ENCODE assay signal across 15 mouse cellular contexts in the genomic region with DNA sequence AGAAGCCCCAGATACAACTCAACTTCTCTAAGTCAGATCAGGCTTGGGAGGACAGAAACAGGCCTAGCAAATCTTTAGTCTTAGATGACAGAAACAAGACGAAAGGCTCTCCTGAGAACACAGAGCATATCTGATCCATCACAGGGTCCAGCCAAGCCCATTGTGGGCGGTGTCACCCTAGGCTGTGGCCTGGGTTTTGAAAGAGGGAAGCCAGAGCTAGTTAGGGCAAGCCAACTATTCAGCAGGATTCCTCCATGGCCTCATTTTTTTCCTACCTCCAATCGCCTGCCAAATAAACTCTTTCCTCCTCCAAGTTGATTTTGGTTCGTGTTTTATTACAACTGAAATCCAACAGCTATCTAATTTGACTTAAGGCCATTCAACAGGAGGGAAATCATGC. TPM values are rescaled to one million over a fixed set of nuclear protein-coding genes. Genes with fewer than 3 reads are reported as not detected.
DNase-seq lines count a peak whose midpoint lies in the region; ATAC-seq and TF ChIP-seq lines count a peak whose summit lies in the region.
"Had no signal": no experiment of that assay in that cellular context is flagged by ENCODE, and none has a peak within 500 bp of the region (broad histone marks: within the 10 kb centered on the region; RNA-seq: fewer than 3 reads in every experiment).

No protein-coding gene starts in this region.

- no peak for ATAC-seq in heart, embryonic 11.5 days (replicated peaks; ENCODE audit: insufficient number of reproducible peaks, low FRiP score, low TSS enrichment)
- no peak for ATAC-seq in liver, postnatal 0 days
- no peak for ATAC-seq in stomach, embryonic 14.5 days (ENCODE audit: insufficient number of reproducible peaks, insufficient read depth, low FRiP score, low read depth)
- ATAC-seq: CD4-positive, CD25-positive, alpha-beta regulatory T cell, adult 4 months had no signal

- H3K27ac ChIP-seq in heart, embryonic 11.5 days (ENCODE audit: low read depth, low read length): no peak overlapping the region
- no peak overlapping the region for H3K27ac ChIP-seq in liver, adult 2 months (replicated peaks; ENCODE audit: insufficient read depth, low read depth, low read length)
- H3K27ac ChIP-seq in liver, postnatal 0 days (ENCODE audit: low read depth): no peak overlapping the region
- peak overlapping the region; percentile 53; the same call in 1 of the 2 replicates for H3K27ac ChIP-seq in cortical plate, adult 2 months (ENCODE audit: insufficient read depth, low read length)
- H3K27ac ChIP-seq in stomach, embryonic 14.5 days (ENCODE audit: low read length): peak overlapping the region; percentile 39; the same call in 1 of the 2 replicates
- H3K27ac ChIP-seq in thymus, adult 2 months (ENCODE audit: control insufficient read depth, insufficient read depth, low read length): no peak overlapping the region
- H3K27ac ChIP-seq: forebrain, embryonic 12.5 days; heart, embryonic 15.5 days; macrophage had no signal

- H3K36me3 ChIP-seq in heart, embryonic 11.5 days (ENCODE audit: control insufficient read depth, insufficient read depth, low read length): no peaks in the 10 kb centered on the region
- H3K36me3 ChIP-seq in liver, adult 2 months (ENCODE audit: control insufficient read depth, insufficient read depth, low read length): no peaks in the 10 kb centered on the region; the same call in 1 of the 2 replicates
- no peaks in the 10 kb centered on the region for H3K36me3 ChIP-seq in liver, postnatal 0 days (replicated peaks; ENCODE audit: insufficient read depth, low read length)
- H3K36me3 ChIP-seq in stomach, embryonic 14.5 days (ENCODE audit: control insufficient read depth, insufficient read depth, low read length): no peaks in the 10 kb centered on the region
- no peaks in the 10 kb centered on the region for H3K36me3 ChIP-seq in thymus, adult 2 months (ENCODE audit: control insufficient read depth, insufficient read depth, low read length)
- H3K36me3 ChIP-seq: heart, embryonic 15.5 days had no signal

- H3K4me1 ChIP-seq in heart, embryonic 11.5 days (ENCODE audit: control insufficient read depth, insufficient read depth, low read length): no peaks in the 10 kb centered on the region
- peaks cover 3% of the 10 kb centered on the region; the same call in 1 of the 2 replicates for H3K4me1 ChIP-seq in liver, adult 2 months (ENCODE audit: control insufficient read depth, insufficient read depth, low read length)
- no peaks in the 10 kb centered on the region for H3K4me1 ChIP-seq in liver, postnatal 0 days (ENCODE audit: insufficient read depth)
- H3K4me1 ChIP-seq in cortical plate, adult 2 months (ENCODE audit: control insufficient read depth, insufficient read depth, low read length): no peaks in the 10 kb centered on the region; the same call in 1 of the 2 replicates
- no peaks in the 10 kb centered on the region for H3K4me1 ChIP-seq in stomach, embryonic 14.5 days (ENCODE audit: control insufficient read depth, insufficient read depth, low read length)
- H3K4me1 ChIP-seq in thymus, adult 2 months (replicated peaks; ENCODE audit: control insufficient read depth, insufficient read depth, low read length): no peaks in the 10 kb centered on the region
- H3K4me1 ChIP-seq: forebrain, embryonic 12.5 days; heart, embryonic 15.5 days had no signal

- no peaks in the 10 kb centered on the region for H3K79me2 ChIP-seq in liver, adult 2 months (ENCODE audit: control insufficient read depth, insufficient read depth, low read length)

- WGBS in heart, embryonic 11.5 days (ENCODE audit: insufficient replicate concordance): 75% methylated on average over 4 of the region's 4 CpGs
- 46% methylated on average over 4 of the region's 4 CpGs for WGBS in liver, adult 2 months
- WGBS in liver, postnatal 0 days (ENCODE audit: insufficient replicate concordance): 63% methylated on average over 4 of the region's 4 CpGs
- WGBS in stomach, embryonic 14.5 days: 68% methylated on average over 4 of the region's 4 CpGs
- 94% methylated on average over 4 of the region's 4 CpGs for WGBS in thymus, adult 2 months

- no peak for TF ChIP-seq EP300 in liver, postnatal 0 days (IDR thresholded peaks at IDR 0.05; ENCODE audit: low read depth)

- no peaks in the 10 kb centered on the region for H3K27me3 ChIP-seq in heart, embryonic 11.5 days (ENCODE audit: control insufficient read depth, insufficient read depth, low read length)
- no peaks in the 10 kb centered on the region for H3K27me3 ChIP-seq in liver, adult 2 months (ENCODE audit: control insufficient read depth, insufficient read depth, low read length)
- no peaks in the 10 kb centered on the region for H3K27me3 ChIP-seq in liver, postnatal 0 days (ENCODE audit: insufficient read depth, low read length)
- no peaks in the 10 kb centered on the region for H3K27me3 ChIP-seq in stomach, embryonic 14.5 days (ENCODE audit: control insufficient read depth, insufficient read depth, low read length)
- H3K27me3 ChIP-seq in thymus, adult 2 months (ENCODE audit: control insufficient read depth, insufficient read depth, low read length): no peaks in the 10 kb centered on the region
- H3K27me3 ChIP-seq: forebrain, embryonic 12.5 days; heart, embryonic 15.5 days had no signal

- no peak overlapping the region for H3K9ac ChIP-seq in heart, embryonic 11.5 days (ENCODE audit: low read depth, low read length)
- no peak overlapping the region for H3K9ac ChIP-seq in liver, adult 2 months (ENCODE audit: low read depth, low read length)
- no peak overlapping the region for H3K9ac ChIP-seq in liver, postnatal 0 days (replicated peaks)
- H3K9ac ChIP-seq in stomach, embryonic 14.5 days (replicated peaks; ENCODE audit: low read depth, low read length): no peak overlapping the region
- H3K9ac ChIP-seq: forebrain, embryonic 12.5 days; heart, embryonic 15.5 days had no signal

- H3K4me3 ChIP-seq in heart, embryonic 11.5 days (ENCODE audit: low read depth, low read length): no peak overlapping the region
- no peak overlapping the region for H3K4me3 ChIP-seq in liver, adult 2 months (ENCODE audit: insufficient read depth, low read depth, low read length)
- no peak overlapping the region for H3K4me3 ChIP-seq in liver, postnatal 0 days (ENCODE audit: low read depth, low read length)
- H3K4me3 ChIP-seq in cortical plate, adult 2 months (ENCODE audit: insufficient read depth, low read length): no peak overlapping the region
- no peak overlapping the region for H3K4me3 ChIP-seq in stomach, embryonic 14.5 days (ENCODE audit: low read depth, low read length)
- H3K4me3 ChIP-seq in thymus, adult 2 months (ENCODE audit: control insufficient read depth, insufficient read depth, low read length): no peak overlapping the region
- H3K4me3 ChIP-seq: forebrain, embryonic 12.5 days; heart, embryonic 15.5 days had no signal

- H3K9me3 ChIP-seq in heart, embryonic 11.5 days (replicated peaks; ENCODE audit: control insufficient read depth, low read length): no peaks in the 10 kb centered on the region
- no peaks in the 10 kb centered on the region for H3K9me3 ChIP-seq in liver, postnatal 0 days (ENCODE audit: low read length)
- H3K9me3 ChIP-seq in stomach, embryonic 14.5 days (ENCODE audit: control insufficient read depth, low read depth, low read length): no peaks in the 10 kb centered on the region
- H3K9me3 ChIP-seq: forebrain, embryonic 12.5 days; heart, embryonic 15.5 days had no signal

- DNase-seq in heart, adult 11 months: peak; percentile 92
- peak; percentile 66 for DNase-seq in liver, adult 2 months (ENCODE audit: extremely low read depth, low read depth, low spot score)
- DNase-seq in liver, postnatal 0 days: no peak
- no peak for DNase-seq in thymus, adult 2 months
- no peak for DNase-seq in ovary, adult 18-20 months (ENCODE audit: low spot score)
- DNase-seq: cerebellum, postnatal 14 days; kidney, adult 2 months; thymus, postnatal 4 days had no signal

- TF ChIP-seq POLR2A in liver, adult 2 months (IDR thresholded peaks at IDR 0.05; ENCODE audit: extremely low read depth, insufficient read depth, low read length): no peak
- no peak for TF ChIP-seq POLR2A in cortical plate, adult 2 months (IDR thresholded peaks at IDR 0.05; ENCODE audit: extremely low read depth, insufficient read depth, low read length)
- no peak for TF ChIP-seq POLR2A in thymus, adult 2 months (IDR thresholded peaks at IDR 0.05; ENCODE audit: control insufficient read depth, extremely low read depth, insufficient read depth, low read length, poor library complexity)

- no peak overlapping the region for H3K4me2 ChIP-seq in heart, embryonic 11.5 days
- H3K4me2 ChIP-seq in liver, postnatal 0 days (ENCODE audit: low read depth, low read length): no peak overlapping the region
- no peak overlapping the region for H3K4me2 ChIP-seq in stomach, embryonic 14.5 days (replicated peaks; ENCODE audit: low read depth, low read length)
- H3K4me2 ChIP-seq: forebrain, embryonic 12.5 days; heart, embryonic 15.5 days had no signal

- TF ChIP-seq CTCF in liver, adult 2 months (IDR thresholded peaks at IDR 0.05; ENCODE audit: low read depth, low read length): no peak
- TF ChIP-seq CTCF in liver, postnatal 0 days (IDR thresholded peaks at IDR 0.05; ENCODE audit: low read depth): no peak
- no peak for TF ChIP-seq CTCF in cortical plate, adult 2 months (IDR thresholded peaks at IDR 0.05; ENCODE audit: extremely low read depth, insufficient read depth, low read length)
- no peak for TF ChIP-seq CTCF in thymus, adult 2 months (IDR thresholded peaks at IDR 0.05; ENCODE audit: borderline replicate concordance, control insufficient read depth, extremely low read depth, insufficient read depth, low read length, poor library complexity)

RNA-seq across cellular contexts. Expression of a gene that starts 32.0 kb away (rescaled TPM):
- 13.3 and 14.3 TPM in 2 replicates for polyA plus RNA-seq in heart, embryonic 11.5 days (2014; fragmentation: Nextera tagmentation; extraction: Ambion mirVana)
- total RNA-seq in liver, adult 2 months (2014; rRNA removed): 1.6 and 2.1 TPM in 2 replicates
- 0.91 and 1.3 TPM in 2 replicates for polyA plus RNA-seq in liver, adult 2 months (2012; rRNA removed)
- polyA plus RNA-seq in liver, postnatal 0 days (2015; fragmentation: Nextera tagmentation; extraction: Ambion mirVana): 1.2 and 1.4 TPM in 2 replicates
- 22.6 and 24.2 TPM in 2 replicates for polyA plus RNA-seq in cortical plate, adult 2 months (2012; rRNA removed)
- 22.9 and 23.9 TPM in 2 replicates for polyA plus RNA-seq in stomach, embryonic 14.5 days (2014; fragmentation: Nextera tagmentation; extraction: Ambion mirVana)
- 5.6 and 6.7 TPM in 2 replicates for polyA plus RNA-seq in thymus, adult 2 months (2012; rRNA removed)

Comparison
In these comparisons a context has a peak if more than half of its experiments do, and no peak if none do; other contexts are left out.
1. DNase-seq: peak in heart, adult 11 months (single experiment) and liver, adult 2 months (single experiment); none in liver, postnatal 0 days (single experiment), thymus, adult 2 months (single experiment) and ovary, adult 18-20 months (single experiment).
2. H3K27ac ChIP-seq: peak in cortical plate, adult 2 months (single experiment) and stomach, embryonic 14.5 days (single experiment); none in heart, embryonic 11.5 days (single experiment), liver, adult 2 months (single experiment), liver, postnatal 0 days (single experiment) and thymus, adult 2 months (single experiment).